ENCODE assay signal across 28 mouse cellular contexts in genomic region chr16:90299591-90299990, GRCm38 (mm10). TPM values are rescaled to one million over a fixed set of nuclear protein-coding genes. Genes with fewer than 3 reads are reported as not detected.
DNase-seq lines count a peak whose midpoint lies in the region; ATAC-seq and TF ChIP-seq lines count a peak whose summit lies in the region.
"Had no signal": no experiment of that assay in that cellular context is flagged by ENCODE, and none has a peak within 500 bp of the region (broad histone marks: within the 10 kb centered on the region; RNA-seq: fewer than 3 reads in every experiment).

No protein-coding gene starts in this region.

- no peak overlapping the region for H3K27ac ChIP-seq in hindbrain, embryonic 14.5 days
- no peak overlapping the region for H3K27ac ChIP-seq in hindbrain, embryonic 11.5 days (ENCODE audit: low read depth, low read length)
- peak overlapping the region; percentile 97 for H3K27ac ChIP-seq in ES-Bruce4 (ENCODE audit: insufficient read depth, low read length)
- no peak overlapping the region for H3K27ac ChIP-seq in kidney, embryonic 15.5 days
- H3K27ac ChIP-seq: embryonic facial prominence, embryonic 15.5 days; forebrain, embryonic 12.5 days; heart, embryonic 10.5 days; heart, embryonic 15.5 days; liver, embryonic 12.5 days had no signal

- no peak overlapping the region for H3K4me3 ChIP-seq in hindbrain, embryonic 14.5 days (replicated peaks; ENCODE audit: low read length)
- H3K4me3 ChIP-seq in hindbrain, embryonic 11.5 days (ENCODE audit: low read depth, low read length) = no peak overlapping the region
- no peak overlapping the region for H3K4me3 ChIP-seq in ES-Bruce4 (ENCODE audit: low read depth, low read length)
- H3K4me3 ChIP-seq in kidney, embryonic 15.5 days (replicated peaks) = no peak overlapping the region
- H3K4me3 ChIP-seq: embryonic facial prominence, embryonic 15.5 days; forebrain, embryonic 12.5 days; heart, embryonic 10.5 days; heart, embryonic 15.5 days; liver, embryonic 12.5 days; megakaryocyte, embryonic 14.5 days had no signal

- no peaks in the 10 kb centered on the region for H3K9me3 ChIP-seq in hindbrain, embryonic 14.5 days (ENCODE audit: control insufficient read depth, low read length)
- no peaks in the 10 kb centered on the region for H3K9me3 ChIP-seq in hindbrain, embryonic 11.5 days (ENCODE audit: control insufficient read depth, low read length)
- no peaks in the 10 kb centered on the region; the same call in 1 of the 2 replicates for H3K9me3 ChIP-seq in ES-Bruce4 (replicated peaks; ENCODE audit: control insufficient read depth, insufficient read depth, low read length, poor library complexity, severe bottlenecking)
- H3K9me3 ChIP-seq in kidney, embryonic 15.5 days (replicated peaks) = no peaks in the 10 kb centered on the region
- H3K9me3 ChIP-seq: embryonic facial prominence, embryonic 15.5 days; forebrain, embryonic 12.5 days; heart, embryonic 10.5 days; heart, embryonic 15.5 days; liver, embryonic 12.5 days had no signal

- DNase-seq in embryo, embryonic 10 days (ENCODE audit: low spot score) = peak; percentile 20
- no peak for DNase-seq in embryo, embryonic 9.5 days (ENCODE audit: extremely low spot score)
- no peak for DNase-seq in hindbrain, embryonic 14.5 days (ENCODE audit: low spot score)
- DNase-seq in hindbrain, embryonic 11.5 days (ENCODE audit: low spot score) = no peak
- DNase-seq in embryo, embryonic 10.5 days (ENCODE audit: low spot score) = peak; percentile 19
- no peak for DNase-seq in thymus, postnatal 4 days
- DNase-seq: adrenal gland, adult 2 months; cerebellum, adult 2 months; cerebellum, postnatal 14 days; gastrocnemius, postnatal 14 days; heart, postnatal 36 days; kidney, adult 9 months; kidney, postnatal 14 days; layer of hippocampus, adult 9-11 months; liver, postnatal 0 days; lung, postnatal 4 days; right cerebral cortex, postnatal 4 days; thymus, adult 2 months; thymus, postnatal 36 days had no signal

- H3K4me2 ChIP-seq in hindbrain, embryonic 14.5 days (replicated peaks) = no peak overlapping the region
- H3K4me2 ChIP-seq in hindbrain, embryonic 11.5 days (replicated peaks; ENCODE audit: low read depth, low read length) = no peak overlapping the region
- H3K4me2 ChIP-seq in kidney, embryonic 15.5 days = no peak overlapping the region
- H3K4me2 ChIP-seq: embryonic facial prominence, embryonic 15.5 days; heart, embryonic 15.5 days; liver, embryonic 12.5 days had no signal

- TF ChIP-seq EP300 in ES-Bruce4 (IDR thresholded peaks at IDR 0.05; ENCODE audit: insufficient read depth, low read depth, low read length) = no peak

- no peak overlapping the region for H3K9ac ChIP-seq in hindbrain, embryonic 14.5 days
- H3K9ac ChIP-seq in hindbrain, embryonic 11.5 days (ENCODE audit: low read depth, low read length) = no peak overlapping the region
- 0 out of 2 replicates have a peak overlapping the region, but pooled peaks have one; percentile 46 for H3K9ac ChIP-seq in ES-Bruce4 (ENCODE audit: low read depth, poor library complexity, severe bottlenecking)
- H3K9ac ChIP-seq in kidney, embryonic 15.5 days = no peak overlapping the region
- H3K9ac ChIP-seq: embryonic facial prominence, embryonic 15.5 days; forebrain, embryonic 12.5 days; heart, embryonic 15.5 days; liver, embryonic 12.5 days; liver, postnatal 0 days had no signal

- H3K36me3 ChIP-seq in hindbrain, embryonic 14.5 days (replicated peaks; ENCODE audit: control insufficient read depth, insufficient read depth) = no peaks in the 10 kb centered on the region
- H3K36me3 ChIP-seq in hindbrain, embryonic 11.5 days (ENCODE audit: control insufficient read depth, insufficient read depth, low read length) = no peaks in the 10 kb centered on the region
- H3K36me3 ChIP-seq in ES-Bruce4 (ENCODE audit: control insufficient read depth, insufficient read depth, low read length, poor library complexity, severe bottlenecking) = no peaks in the 10 kb centered on the region
- no peaks in the 10 kb centered on the region for H3K36me3 ChIP-seq in kidney, embryonic 15.5 days
- H3K36me3 ChIP-seq: embryonic facial prominence, embryonic 15.5 days; forebrain, embryonic 12.5 days; heart, embryonic 10.5 days; heart, embryonic 15.5 days; liver, embryonic 12.5 days had no signal

- 0 out of 2 replicates have a peak, but pooled peaks cover 6% of the 10 kb centered on the region for H3K27me3 ChIP-seq in hindbrain, embryonic 14.5 days (ENCODE audit: control insufficient read depth, insufficient read depth, low read length)
- H3K27me3 ChIP-seq in hindbrain, embryonic 11.5 days (ENCODE audit: control insufficient read depth, insufficient read depth, low read length) = no peaks in the 10 kb centered on the region; the same call in 1 of the 2 replicates
- no peaks in the 10 kb centered on the region for H3K27me3 ChIP-seq in ES-Bruce4 (ENCODE audit: control insufficient read depth, insufficient read depth, low read length, poor library complexity, severe bottlenecking)
- peaks cover 11% of the 10 kb centered on the region for H3K27me3 ChIP-seq in kidney, embryonic 15.5 days
- H3K27me3 ChIP-seq: embryonic facial prominence, embryonic 15.5 days; megakaryocyte, embryonic 14.5 days had no signal

- TF ChIP-seq CTCF in ES-Bruce4 (IDR thresholded peaks at IDR 0.05; ENCODE audit: low read depth, low read length) = no peak

- peaks cover 12% of the 10 kb centered on the region for H3K4me1 ChIP-seq in hindbrain, embryonic 14.5 days (replicated peaks; ENCODE audit: control insufficient read depth, insufficient read depth, low read length)
- H3K4me1 ChIP-seq in hindbrain, embryonic 11.5 days (replicated peaks; ENCODE audit: control insufficient read depth, insufficient read depth, low read length) = no peaks in the 10 kb centered on the region
- H3K4me1 ChIP-seq in ES-Bruce4 (ENCODE audit: control insufficient read depth, insufficient read depth, low read length) = peaks cover 1% of the 10 kb centered on the region
- peaks cover 12% of the 10 kb centered on the region for H3K4me1 ChIP-seq in kidney, embryonic 15.5 days
- H3K4me1 ChIP-seq: embryonic facial prominence, embryonic 15.5 days; liver, embryonic 12.5 days had no signal

- ATAC-seq in hindbrain, embryonic 14.5 days (ENCODE audit: low FRiP score) = 0 out of 2 replicates have a peak, but pooled peaks have one; percentile 8
- no peak for ATAC-seq in hindbrain, embryonic 11.5 days (ENCODE audit: low FRiP score)
- ATAC-seq in kidney, embryonic 15.5 days (replicated peaks; ENCODE audit: low FRiP score) = no peak
- ATAC-seq: intestine, postnatal 0 days; liver, embryonic 12.5 days; liver, postnatal 0 days had no signal

- no peak for TF ChIP-seq POLR2A in ES-Bruce4 (IDR thresholded peaks at IDR 0.05; ENCODE audit: insufficient read depth, low read length)

RNA-seq across cellular contexts. Expression of gene Scaf4, which starts 15.3 kb away (rescaled TPM):
- 24.4 and 26.2 TPM in 2 replicates for polyA plus RNA-seq in hindbrain, embryonic 14.5 days (2014; fragmentation: Nextera tagmentation; extraction: Ambion mirVana)
- polyA plus RNA-seq in hindbrain, embryonic 11.5 days (2014; fragmentation: Nextera tagmentation; extraction: Ambion mirVana) = 26.4 and 29.6 TPM in 2 replicates
- polyA plus RNA-seq in ES-Bruce4 (2011; ENCODE audit: insufficient read depth, insufficient read length, low read depth, missing spikeins) = 127 and 133 TPM in 2 replicates
- 30.4 and 32.6 TPM in 2 replicates for polyA plus RNA-seq in kidney, embryonic 15.5 days (2015; fragmentation: Nextera tagmentation; extraction: Ambion mirVana)

Comparison
In these comparisons a context has a peak if more than half of its experiments do, and no peak if none do; other contexts are left out.
1. DNase-seq: peak in embryo, embryonic 10 days (single experiment) and embryo, embryonic 10.5 days (single experiment); none in embryo, embryonic 9.5 days (single experiment), hindbrain, embryonic 14.5 days (single experiment), hindbrain, embryonic 11.5 days (single experiment) and thymus, postnatal 4 days (single experiment).